In the genomic region with DNA sequence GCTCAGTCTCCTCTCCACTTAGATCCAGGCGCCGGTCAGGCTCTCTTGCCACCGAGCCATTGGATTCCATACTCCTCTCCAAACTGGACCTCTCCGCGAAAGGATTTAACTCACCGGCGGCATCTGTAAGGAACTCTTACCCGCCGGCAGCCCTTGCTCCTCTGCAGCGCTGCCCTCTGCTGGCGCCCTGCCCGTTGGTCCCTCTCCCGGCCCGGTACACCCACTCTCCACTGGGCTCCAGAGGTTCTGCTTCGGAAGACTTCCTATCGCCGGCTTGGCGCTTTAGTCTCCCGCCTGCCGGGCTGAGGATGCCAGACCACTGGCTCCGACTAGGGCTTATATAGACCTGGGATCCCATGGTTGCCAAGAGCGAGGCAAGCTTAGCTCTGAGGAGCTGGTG, we compare ENCODE assay signal across 9 mouse cellular contexts. TPM values are rescaled to one million over a fixed set of nuclear protein-coding genes. Genes with fewer than 3 reads are reported as not detected.
DNase-seq lines count a peak whose midpoint lies in the region; ATAC-seq and TF ChIP-seq lines count a peak whose summit lies in the region.
"Had no signal": no experiment of that assay in that cellular context is flagged by ENCODE, and none has a peak within 500 bp of the region (broad histone marks: within the 10 kb centered on the region; RNA-seq: fewer than 3 reads in every experiment).

No protein-coding gene starts in this region.

- no peak for ATAC-seq in cerebellum, adult (ENCODE audit: insufficient number of reproducible peaks, low FRiP score, low TSS enrichment)
- no peak for ATAC-seq in embryonic facial prominence, embryonic 13.5 days (ENCODE audit: insufficient number of reproducible peaks, insufficient read depth, low FRiP score, low TSS enrichment, low read depth)
- no peak for ATAC-seq in hindbrain, postnatal 0 days
- ATAC-seq in frontal cortex, adult (ENCODE audit: low TSS enrichment): no peak

- peaks cover 86% of the 10 kb centered on the region for H3K4me1 ChIP-seq in E14TG2a.4 (replicated peaks; ENCODE audit: low read depth, low read length)
- H3K4me1 ChIP-seq in embryonic facial prominence, embryonic 13.5 days: peaks cover 52% of the 10 kb centered on the region
- peaks cover 9% of the 10 kb centered on the region for H3K4me1 ChIP-seq in hindbrain, postnatal 0 days (ENCODE audit: insufficient read depth, low read length)

- TF ChIP-seq CTCF in E14TG2a.4 (conservative IDR thresholded peaks at IDR 0.05; ENCODE audit: low read length): no peak; the same call in 1 of the 2 replicates
- TF ChIP-seq CTCF in hindbrain, postnatal 0 days (IDR thresholded peaks at IDR 0.05; ENCODE audit: low read depth): peak; percentile 50

- no peaks in the 10 kb centered on the region for H3K36me3 ChIP-seq in E14TG2a.4 (ENCODE audit: insufficient read depth, low read length)
- no peaks in the 10 kb centered on the region for H3K36me3 ChIP-seq in embryonic facial prominence, embryonic 13.5 days
- no peaks in the 10 kb centered on the region for H3K36me3 ChIP-seq in hindbrain, postnatal 0 days (ENCODE audit: insufficient read depth, low read length)
- H3K36me3 ChIP-seq: lung, embryonic 15.5 days had no signal

- H3K4me2 ChIP-seq in embryonic facial prominence, embryonic 13.5 days: peak overlapping the region; percentile 53
- H3K4me2 ChIP-seq in hindbrain, postnatal 0 days (ENCODE audit: low read depth, low read length): 0 out of 2 replicates have a peak overlapping the region, but pooled peaks have one; percentile 16
- H3K4me2 ChIP-seq: lung, embryonic 15.5 days had no signal

- peak; percentile 67 to 71 for DNase-seq in cerebellum, postnatal 10 days
- peak; percentile 46 for DNase-seq in hindbrain, postnatal 0 days (ENCODE audit: low spot score)
- peak; percentile 25 for DNase-seq in lung, postnatal 25 days (ENCODE audit: low spot score)
- peak; percentile 21 to 28 for DNase-seq in thymus, postnatal 36 days

- H3K9ac ChIP-seq in embryonic facial prominence, embryonic 13.5 days: no peak overlapping the region
- no peak overlapping the region for H3K9ac ChIP-seq in hindbrain, postnatal 0 days (replicated peaks; ENCODE audit: low read length)
- H3K9ac ChIP-seq: lung, embryonic 15.5 days had no signal

- H3K27me3 ChIP-seq in E14TG2a.4 (ENCODE audit: insufficient read depth, low read length): peaks cover 100% of the 10 kb centered on the region
- H3K27me3 ChIP-seq in embryonic facial prominence, embryonic 13.5 days: peaks cover 100% of the 10 kb centered on the region
- H3K27me3 ChIP-seq in hindbrain, postnatal 0 days (ENCODE audit: insufficient read depth, low read length): peaks cover 79% of the 10 kb centered on the region

- H3K4me3 ChIP-seq in E14TG2a.4 (replicated peaks; ENCODE audit: low read length): peak overlapping the region; percentile 39
- peak overlapping the region; percentile 33 for H3K4me3 ChIP-seq in embryonic facial prominence, embryonic 13.5 days
- 0 out of 2 replicates have a peak overlapping the region, but pooled peaks have one; percentile 15 for H3K4me3 ChIP-seq in hindbrain, postnatal 0 days (ENCODE audit: low read length)
- H3K4me3 ChIP-seq: lung, embryonic 15.5 days had no signal

- no peak overlapping the region for H3K27ac ChIP-seq in embryonic facial prominence, embryonic 13.5 days
- H3K27ac ChIP-seq in hindbrain, postnatal 0 days: no peak overlapping the region
- H3K27ac ChIP-seq: lung, embryonic 15.5 days had no signal

- no peaks in the 10 kb centered on the region for H3K9me3 ChIP-seq in E14TG2a.4 (ENCODE audit: low read length)
- no peaks in the 10 kb centered on the region for H3K9me3 ChIP-seq in embryonic facial prominence, embryonic 13.5 days
- no peaks in the 10 kb centered on the region for H3K9me3 ChIP-seq in hindbrain, postnatal 0 days (ENCODE audit: low read length)
- H3K9me3 ChIP-seq: lung, embryonic 15.5 days had no signal

- under 1% methylated on average over 22 of the region's 22 CpGs for WGBS in embryonic facial prominence, embryonic 13.5 days
- WGBS in hindbrain, postnatal 0 days: 0% methylated on average over 22 of the region's 22 CpGs

RNA-seq across cellular contexts. Expression of a gene that starts 2.0 kb away (rescaled TPM):
- 0.08 and 0.21 TPM in 2 replicates for polyA plus RNA-seq in embryonic facial prominence, embryonic 13.5 days (2015; fragmentation: Nextera tagmentation; extraction: Ambion mirVana)
- not detected in 2 replicates for total RNA-seq in hindbrain, postnatal 0 days (2014; rRNA removed)
- polyA plus RNA-seq in hindbrain, postnatal 0 days (2015; fragmentation: Nextera tagmentation; extraction: Ambion mirVana): 0.16 and 0.24 TPM in 2 replicates

RNA-seq across cellular contexts. Expression of a gene that starts 32.7 kb away (rescaled TPM):
- polyA plus RNA-seq in embryonic facial prominence, embryonic 13.5 days (2015; fragmentation: Nextera tagmentation; extraction: Ambion mirVana): 77.0 and 83.8 TPM in 2 replicates
- 17.2 and 31.1 TPM in 2 replicates for total RNA-seq in hindbrain, postnatal 0 days (2014; rRNA removed)
- 35.6 and 36.5 TPM in 2 replicates for polyA plus RNA-seq in hindbrain, postnatal 0 days (2015; fragmentation: Nextera tagmentation; extraction: Ambion mirVana)

RNA-seq across cellular contexts. Expression of a gene that starts 50.4 kb away (rescaled TPM):
- polyA plus RNA-seq in embryonic facial prominence, embryonic 13.5 days (2015; fragmentation: Nextera tagmentation; extraction: Ambion mirVana): 52.5 and 53.2 TPM in 2 replicates
- 52.1 and 57.5 TPM in 2 replicates for total RNA-seq in hindbrain, postnatal 0 days (2014; rRNA removed)
- polyA plus RNA-seq in hindbrain, postnatal 0 days (2015; fragmentation: Nextera tagmentation; extraction: Ambion mirVana): 11.3 and 13.1 TPM in 2 replicates
